Mouse (Mus musculus) olfactory bulb, adult 2 months (tissue): Measurements from ENCODE around the gene Rabep2. TPM values are rescaled to one million over a fixed set of nuclear protein-coding genes. Genes with fewer than 3 reads are reported as not detected.
"Not testable (repeated sequence)": the region's sequence is repeated elsewhere in the genome, so short reads cannot be mapped to it uniquely, and the experiment has no call there.

Source experiments
- H3K27ac ChIP-seq: fragments of 200-500 bp; 2 replicates; pipeline ENCODE4 v1.5.1; 2012; ENCODE audit warnings: low read depth, low read length; ENCODE audit not compliant: insufficient read depth
- H3K4me1 ChIP-seq: fragments of 200-500 bp; 2 replicates; pipeline ENCODE4 v1.6.1; 2012; ENCODE audit warnings: low read length; ENCODE audit not compliant: control insufficient read depth, insufficient read depth
- H3K4me3 ChIP-seq: fragments of 200-500 bp; 2 replicates; pipeline ENCODE4 v1.5.1; 2012; ENCODE audit warnings: mild to moderate bottlenecking, low read depth, low read length, moderate library complexity; ENCODE audit not compliant: insufficient read depth
- CTCF ChIP-seq: fragments of 200-500 bp; IDR thresholded peaks from 2 replicates; pipeline ENCODE4 v1.5.1; 2012; ENCODE audit warnings: low read depth, mild to moderate bottlenecking, low read length, moderate library complexity; ENCODE audit not compliant: insufficient read depth
- POLR2A ChIP-seq: fragments of 200-500 bp; IDR thresholded peaks from 2 replicates; pipeline ENCODE4 v1.6.1; 2012; ENCODE audit warnings: mild to moderate bottlenecking, low read depth, low read length, moderate library complexity; ENCODE audit not compliant: insufficient read depth
- WGBS: fragments of 180-500 bp; shearing (Covaris S2); methylation state at CpG from one replicate; pipeline ENCODE4 v1.1.7; 2018; 5-methylcytosine and 5-hydroxymethylcytosine counted together
- polyA plus RNA-seq: library from polyadenylated mRNA; stranded (reverse); fragments of >200 nt; gene quantifications from 2 replicates; pipeline ENCODE4 v1.2.4, GENCODE M21; 2012; ENCODE audit warnings: low replicate concordance; ENCODE audit not compliant: missing spikeins, insufficient read depth, insufficient read length

Gene Rabep2
- polyA plus RNA-seq, 1 experiment = not detected

- Histone ChIP-seq H3K27ac (no peak overlapping the region), H3K4me3 (no peak overlapping the region), H3K4me1 (peaks cover 19% of the 10 kb centered on the region)
- TF ChIP-seq CTCF (no peak), POLR2A (no peak)
- WGBS = 89% methylated on average over 16 of the region's 16 CpGs
These were observed 44.2 kb downstream of the Rabep2 start for GRCm38 (mm10) chr7:126472713-126473112.

GRCm38 (mm10) chr7:126473470-126474086 lies 45.0 kb downstream of the Rabep2 start:
- 70% methylated on average over 9 of the region's 9 CpGs for WGBS

GRCm38 (mm10) chr7:126474486-126474955 lies 46.0 kb downstream of the Rabep2 start:
- Histone ChIP-seq H3K4me1 (peaks cover 15% of the 10 kb centered on the region), H3K27ac (no peak overlapping the region), H3K4me3 (peak overlapping the region; percentile 63)
- 1% methylated on average over 27 of the region's 27 CpGs for WGBS
- TF ChIP-seq POLR2A (no peak), CTCF (no peak)

More at GRCm38 (mm10) chr7:126473470-126474086, 45.0 kb downstream of the Rabep2 start:
- no peak overlapping the region for H3K27ac ChIP-seq
- peaks cover 15% of the 10 kb centered on the region for H3K4me1 ChIP-seq
- no peak overlapping the region for H3K4me3 ChIP-seq
- TF ChIP-seq POLR2A = no peak
- TF ChIP-seq CTCF = no peak

- peaks cover 15% of the 10 kb centered on the region for H3K4me1 ChIP-seq
- TF ChIP-seq CTCF = no peak
- peak; percentile 88 for TF ChIP-seq POLR2A
- under 1% methylated on average over 53 of the region's 53 CpGs for WGBS
- H3K4me3 ChIP-seq = peak within 1 kb of the TSS; percentile 63
- H3K27ac ChIP-seq = peak within 1 kb of the TSS; percentile 90
These were observed 46.5 kb downstream of the Rabep2 start, which contains the start of gene Sh2b1 for GRCm38 (mm10) chr7:126474993-126475581. TSS of gene Sh2b1 (minus strand) at chr7:126475424.

GRCm38 (mm10) chr7:126481699-126482098 lies 53.1 kb downstream of the Rabep2 start:
- H3K4me1 ChIP-seq = peaks cover 2% of the 10 kb centered on the region; the same call in 1 of the 2 replicates
- WGBS = 19% methylated on average over 5 of the region's 5 CpGs
- H3K4me3 ChIP-seq = no peak overlapping the region
- TF ChIP-seq CTCF (no peak), POLR2A (no peak)
- H3K27ac ChIP-seq = no peak overlapping the region

GRCm38 (mm10) chr7:126482392-126482871 lies 53.9 kb downstream of the Rabep2 start:
- Histone ChIP-seq H3K27ac (no peak overlapping the region), H3K4me1 (peaks cover 2% of the 10 kb centered on the region; the same call in 1 of the 2 replicates), H3K4me3 (peak overlapping the region; percentile 47)
- no peak for TF ChIP-seq CTCF
- TF ChIP-seq POLR2A = no peak
- WGBS = 1% methylated on average over 23 of the region's 23 CpGs

- Histone ChIP-seq H3K27ac (peak within 1 kb of the TSS; percentile 52), H3K4me1 (peaks cover 9% of the 10 kb centered on the region), H3K4me3 (peak within 1 kb of the TSS; percentile 74)
- WGBS = under 1% methylated on average over 32 of the region's 32 CpGs
- no peak for TF ChIP-seq CTCF
- TF ChIP-seq POLR2A = 0 out of 2 replicates have a peak, but pooled peaks have one; percentile 51
These were observed 58.5 kb downstream of the Rabep2 start, which contains the start of gene Tufm for GRCm38 (mm10) chr7:126487052-126487483. TSS of gene Tufm (plus strand) at chr7:126487361.

- Histone ChIP-seq H3K4me3 (peak overlapping the region; percentile 74), H3K27ac (peak overlapping the region; percentile 52; the same call in 1 of the 2 replicates)
- 13% methylated on average over 25 of the region's 25 CpGs for WGBS
- not testable (repeated sequence) for H3K4me1 ChIP-seq
These were observed 59.2 kb downstream of the Rabep2 start for GRCm38 (mm10) chr7:126487617-126488385.

GRCm38 (mm10) chr7:126491005-126491404 lies 62.4 kb downstream of the Rabep2 start:
- Histone ChIP-seq H3K4me3 (no peak overlapping the region), H3K27ac (no peak overlapping the region), H3K4me1 (peaks cover 7% of the 10 kb centered on the region)
- TF ChIP-seq CTCF (no peak), POLR2A (no peak)
- WGBS = 72% methylated on average over 1 of the region's 1 CpGs
